Mouse (Mus musculus): ENCODE measurements at regions not wholly inside any gene's neighbourhood (a gene's known extent, or its start where the extent isn't known, plus 50 kb on each side); places are given as distances from the start of the nearest gene placed in this dataset.

GRCm38 (mm10) chr4:64811974-64812373 is 312.0 kb upstream of the Pappa start:
- in situ Hi-C loops (cut with MboI, MseI): no loop called here

GRCm38 (mm10) chr4:64812812-64813211 is 311.2 kb upstream of the Pappa start:
- in situ Hi-C loops (cut with MboI, MseI): no loop called here

GRCm38 (mm10) chr4:64832882-64833281 is 291.1 kb upstream of the Pappa start:
- in situ Hi-C loops (cut with MboI, MseI): no loop called here

- in situ Hi-C loops (cut with MboI, MseI): no loop called here
Measured at GRCm38 (mm10) chr4:64874521-64874920, 249.5 kb upstream of the Pappa start.

- in situ Hi-C loops (cut with MboI, MseI): no loop called here
Measured at GRCm38 (mm10) chr4:64876924-64877323, 247.1 kb upstream of the Pappa start.

GRCm38 (mm10) chr4:64897935-64898334 is 226.0 kb upstream of the Pappa start:
- in situ Hi-C loops (cut with MboI, MseI): no loop called here

GRCm38 (mm10) chr4:64901091-64901845 is 222.7 kb upstream of the Pappa start:
- in situ Hi-C loops (cut with MboI, MseI): no loop called here

GRCm38 (mm10) chr4:64923751-64924150 is 200.2 kb upstream of the Pappa start:
- in situ Hi-C loops (cut with MboI, MseI): no loop called here

- in situ Hi-C loops (cut with MboI, MseI): no loop called here
Measured at GRCm38 (mm10) chr4:64928553-64928952, 195.4 kb upstream of the Pappa start.

- in situ Hi-C loops (cut with MboI, MseI): no loop called here
Measured at GRCm38 (mm10) chr4:64945547-64945946, 178.4 kb upstream of the Pappa start.

GRCm38 (mm10) chr4:64952651-64953050 is 171.3 kb upstream of the Pappa start:
- in situ Hi-C loops (cut with MboI, MseI): no loop called here

- in situ Hi-C loops (cut with MboI, MseI): no loop called here
Measured at GRCm38 (mm10) chr4:64958843-64959242, 165.1 kb upstream of the Pappa start.

- in situ Hi-C loops (cut with MboI, MseI): no loop called here
Measured at GRCm38 (mm10) chr4:64961796-64962195, 162.2 kb upstream of the Pappa start.
